Mouse (Mus musculus) neural tube, embryonic 11.5 days (tissue): ENCODE data around the gene Gm10142. TPM values are rescaled to one million over a fixed set of nuclear protein-coding genes. Genes with fewer than 3 reads are reported as not detected.

Source experiments
- ATAC-seq: fragments of 200-750 bp; cut with Nextera tagmentation; 2 replicates; pipeline ENCODE4 v1.8.0; 2017; ENCODE audit warnings: moderate number of reproducible peaks, mild to moderate bottlenecking, moderate TSS enrichment, moderate library complexity; ENCODE audit not compliant: insufficient read depth, low FRiP score, low TSS enrichment
- DNase-seq: peaks from one replicate; pipeline ENCODE4 v3.0.0-alpha.2; 2015; ENCODE audit warnings: low spot score
- H3K27ac ChIP-seq: fragments of 300-500 bp; sonication (generic); 2 replicates; pipeline ENCODE4 v1.5.1; 2014; ENCODE audit warnings: low read depth, mild to moderate bottlenecking, low read length
- H3K27me3 ChIP-seq: fragments of 300-500 bp; sonication (generic); 2 replicates; pipeline ENCODE4 v1.6.1; 2014; ENCODE audit warnings: mild to moderate bottlenecking, low read length, mixed read lengths; ENCODE audit not compliant: control insufficient read depth, insufficient read depth
- H3K36me3 ChIP-seq: fragments of 300-500 bp; sonication (generic); 2 replicates; pipeline ENCODE4 v1.6.1; 2014; ENCODE audit warnings: mild to moderate bottlenecking, low read length, moderate library complexity, mixed read lengths; ENCODE audit not compliant: control insufficient read depth, insufficient read depth
- H3K4me1 ChIP-seq: fragments of 300-500 bp; sonication (generic); 2 replicates; pipeline ENCODE4 v1.6.1; 2014; ENCODE audit warnings: low read length, mixed read lengths; ENCODE audit not compliant: control insufficient read depth, insufficient read depth
- H3K4me2 ChIP-seq: fragments of 300-500 bp; sonication (generic); 2 replicates; pipeline ENCODE4 v1.6.1; 2014; ENCODE audit warnings: low read depth, mild to moderate bottlenecking, moderate library complexity
- H3K4me3 ChIP-seq: fragments of 300-500 bp; sonication (generic); 2 replicates; pipeline ENCODE4 v1.5.1; 2014; ENCODE audit warnings: low read depth, low read length
- H3K9ac ChIP-seq: fragments of 300-500 bp; sonication (generic); 2 replicates; pipeline ENCODE4 v1.6.1; 2014; ENCODE audit warnings: mild to moderate bottlenecking, low read length
- H3K9me3 ChIP-seq: fragments of 300-500 bp; sonication (generic); 2 replicates; pipeline ENCODE4 v1.6.1; 2016; ENCODE audit warnings: low read length; ENCODE audit not compliant: control insufficient read depth
- WGBS: fragments of 180-500 bp; shearing (Covaris S2); extraction: QIAGEN DNeasy Blood & Tissue Kit; methylation state at CpG from one replicate; pipeline ENCODE4 v1.1.7; 2014; 5-methylcytosine and 5-hydroxymethylcytosine counted together
- polyA plus RNA-seq: library from polyadenylated mRNA; unstranded; fragments of >200 nt; fragmentation: Nextera tagmentation; extraction: Ambion mirVana; gene quantifications from 2 replicates; pipeline ENCODE4 v1.2.1, GENCODE M21; 2014

Gm10142 gene
- polyA plus RNA-seq: not detected in 2 replicates

GRCm38 (mm10) chr10:77715507-77715906, at the start of gene Gm10142:
Gene Gm10142 (plus strand): TSS chr10:77715807.
- H3K4me2 ChIP-seq: no peak within 1 kb of the TSS
- ATAC-seq: no peak
- no peaks in the 10 kb centered on the region for H3K9me3 ChIP-seq
- no peak within 1 kb of the TSS for H3K4me3 ChIP-seq
- H3K27me3 ChIP-seq: no peaks in the 10 kb centered on the region
- H3K4me1 ChIP-seq: no peaks in the 10 kb centered on the region
- 90% methylated on average over 1 of the region's 1 CpGs for WGBS
- H3K27ac ChIP-seq: no peak within 1 kb of the TSS
- no peak within 1 kb of the TSS for H3K9ac ChIP-seq
- no peaks in the 10 kb centered on the region for H3K36me3 ChIP-seq
- no peak for DNase-seq

GRCm38 (mm10) chr10:77666342-77666741, 49.3 kb upstream of the Gm10142 start:
- WGBS: 77% methylated on average over 8 of the region's 8 CpGs
- no peak overlapping the region for H3K9ac ChIP-seq
- ATAC-seq: no peak
- H3K4me1 ChIP-seq: no peaks in the 10 kb centered on the region
- H3K27ac ChIP-seq: no peak overlapping the region
- H3K36me3 ChIP-seq: no peaks in the 10 kb centered on the region
- no peaks in the 10 kb centered on the region for H3K27me3 ChIP-seq
- no peak overlapping the region for H3K4me3 ChIP-seq
- no peak for DNase-seq
- no peak overlapping the region for H3K4me2 ChIP-seq
- H3K9me3 ChIP-seq: no peaks in the 10 kb centered on the region

- WGBS: 87% methylated on average over 4 of the region's 4 CpGs
- no peak for DNase-seq
- Histone ChIP-seq H3K27me3 (no peaks in the 10 kb centered on the region), H3K4me2 (no peak overlapping the region), H3K9me3 (no peaks in the 10 kb centered on the region), H3K27ac (no peak overlapping the region), H3K4me3 (no peak overlapping the region), H3K36me3 (no peaks in the 10 kb centered on the region), H3K9ac (no peak overlapping the region), H3K4me1 (no peaks in the 10 kb centered on the region)
- ATAC-seq: no peak
These were observed 48.2 kb upstream of the Gm10142 start for GRCm38 (mm10) chr10:77667402-77667801.

- H3K27ac ChIP-seq: no peak overlapping the region
- no peaks in the 10 kb centered on the region for H3K27me3 ChIP-seq
- H3K36me3 ChIP-seq: no peaks in the 10 kb centered on the region
- no peaks in the 10 kb centered on the region for H3K9me3 ChIP-seq
- no peak overlapping the region for H3K4me2 ChIP-seq
- ATAC-seq: no peak
- H3K4me3 ChIP-seq: no peak overlapping the region
- no peaks in the 10 kb centered on the region for H3K4me1 ChIP-seq
- no peak overlapping the region for H3K9ac ChIP-seq
- WGBS: 80% methylated on average over 4 of the region's 4 CpGs
- DNase-seq: no peak
These were observed 44.9 kb upstream of the Gm10142 start for GRCm38 (mm10) chr10:77670710-77671109.

- no peak for ATAC-seq
- H3K4me3 ChIP-seq: no peak overlapping the region
- H3K9me3 ChIP-seq: no peaks in the 10 kb centered on the region
- H3K27me3 ChIP-seq: no peaks in the 10 kb centered on the region
- H3K9ac ChIP-seq: no peak overlapping the region
- no peaks in the 10 kb centered on the region for H3K4me1 ChIP-seq
- WGBS: 77% methylated on average over 4 of the region's 4 CpGs
- H3K4me2 ChIP-seq: no peak overlapping the region
- no peaks in the 10 kb centered on the region for H3K36me3 ChIP-seq
- no peak overlapping the region for H3K27ac ChIP-seq
- DNase-seq: no peak
These were observed 44.1 kb upstream of the Gm10142 start for GRCm38 (mm10) chr10:77671519-77671918.

GRCm38 (mm10) chr10:77673765-77674164, 41.8 kb upstream of the Gm10142 start:
- no peak overlapping the region for H3K4me3 ChIP-seq
- H3K27me3 ChIP-seq: peaks cover 17% of the 10 kb centered on the region
- H3K36me3 ChIP-seq: no peaks in the 10 kb centered on the region
- 0 out of 2 replicates have a peak, but pooled peaks cover 8% of the 10 kb centered on the region for H3K4me1 ChIP-seq
- H3K9me3 ChIP-seq: no peaks in the 10 kb centered on the region
- DNase-seq (no peak), ATAC-seq (no peak)
- 63% methylated on average over 13 of the region's 13 CpGs for WGBS
- no peak overlapping the region for H3K27ac ChIP-seq
- H3K4me2 ChIP-seq: no peak overlapping the region
- H3K9ac ChIP-seq: no peak overlapping the region

- no peak overlapping the region for H3K27ac ChIP-seq
- peaks cover 19% of the 10 kb centered on the region for H3K27me3 ChIP-seq
- 0 out of 2 replicates have a peak, but pooled peaks cover 8% of the 10 kb centered on the region for H3K4me1 ChIP-seq
- H3K9me3 ChIP-seq: no peaks in the 10 kb centered on the region
- WGBS: 0% methylated on average over 35 of the region's 35 CpGs
- peak overlapping the region; percentile 14 for H3K4me3 ChIP-seq
- ATAC-seq (no peak), DNase-seq (no peak)
- no peaks in the 10 kb centered on the region for H3K36me3 ChIP-seq
- H3K4me2 ChIP-seq: peak overlapping the region; percentile 46
- H3K9ac ChIP-seq: no peak overlapping the region
These were observed 38.0 kb upstream of the Gm10142 start for GRCm38 (mm10) chr10:77677562-77677961.

GRCm38 (mm10) chr10:77682994-77683393, 32.6 kb upstream of the Gm10142 start:
- H3K27ac ChIP-seq: no peak overlapping the region
- H3K4me1 ChIP-seq: peaks cover 4% of the 10 kb centered on the region; the same call in 1 of the 2 replicates
- 79% methylated on average over 7 of the region's 7 CpGs for WGBS
- no peak overlapping the region for H3K9ac ChIP-seq
- no peak for ATAC-seq
- no peaks in the 10 kb centered on the region for H3K36me3 ChIP-seq
- no peaks in the 10 kb centered on the region for H3K9me3 ChIP-seq
- H3K27me3 ChIP-seq: peaks cover 23% of the 10 kb centered on the region
- H3K4me3 ChIP-seq: no peak overlapping the region
- DNase-seq: no peak
- no peak overlapping the region for H3K4me2 ChIP-seq

GRCm38 (mm10) chr10:77684181-77684580, 31.4 kb upstream of the Gm10142 start:
- Histone ChIP-seq H3K4me2 (no peak overlapping the region; the same call in 1 of the 2 replicates), H3K9me3 (no peaks in the 10 kb centered on the region), H3K4me3 (no peak overlapping the region), H3K27me3 (peaks cover 19% of the 10 kb centered on the region), H3K4me1 (peaks cover 3% of the 10 kb centered on the region; the same call in 1 of the 2 replicates), H3K27ac (no peak overlapping the region), H3K9ac (no peak overlapping the region), H3K36me3 (no peaks in the 10 kb centered on the region)
- WGBS: 42% methylated on average over 8 of the region's 8 CpGs
- no peak for ATAC-seq
- DNase-seq: no peak
